Mouse (Mus musculus) lung, embryonic 16.5 days (tissue): ENCODE data around the gene Plch1. TPM values are rescaled to one million over a fixed set of nuclear protein-coding genes. Genes with fewer than 3 reads are reported as not detected.

Source experiments
- ATAC-seq: fragments of 200-750 bp; cut with Nextera tagmentation; 2 replicates; pipeline ENCODE4 v1.8.0; 2017; ENCODE audit warnings: low read depth, mild to moderate bottlenecking, moderate library complexity
- H3K27ac ChIP-seq: fragments of 300-500 bp; sonication (generic); 2 replicates; pipeline ENCODE4 v1.5.1; 2014; ENCODE audit warnings: mild to moderate bottlenecking, control low read depth, low read length
- H3K27me3 ChIP-seq: fragments of 300-500 bp; sonication (generic); 2 replicates; pipeline ENCODE4 v1.6.1; 2014; ENCODE audit warnings: low read depth, low read length, mixed read lengths; ENCODE audit not compliant: control insufficient read depth, insufficient read depth
- H3K36me3 ChIP-seq: fragments of 300-500 bp; sonication (generic); 2 replicates; pipeline ENCODE4 v1.6.1; 2014; ENCODE audit warnings: low read length; ENCODE audit not compliant: control insufficient read depth, insufficient read depth
- H3K4me1 ChIP-seq: fragments of 300-500 bp; sonication (generic); replicated peaks from 2 replicates; pipeline ENCODE4 v1.6.1; 2014; ENCODE audit warnings: low read length, mixed read lengths; ENCODE audit not compliant: control insufficient read depth, insufficient read depth
- H3K4me2 ChIP-seq: fragments of 300-500 bp; sonication (generic); 2 replicates; pipeline ENCODE4 v1.6.1; 2014; ENCODE audit warnings: low read depth, low read length, control low read depth
- H3K4me3 ChIP-seq: fragments of 300-500 bp; sonication (generic); 2 replicates; pipeline ENCODE4 v1.5.1; 2014; ENCODE audit warnings: mild to moderate bottlenecking, low read length, control low read depth
- H3K9ac ChIP-seq: fragments of 300-500 bp; sonication (generic); 2 replicates; pipeline ENCODE4 v1.6.1; 2014; ENCODE audit warnings: low read length, control low read depth
- H3K9me3 ChIP-seq: fragments of 300-500 bp; sonication (generic); 2 replicates; pipeline ENCODE4 v1.6.1; 2016; ENCODE audit warnings: low read length; ENCODE audit not compliant: control insufficient read depth
- WGBS: fragments of 180-500 bp; shearing (Covaris S2); extraction: QIAGEN DNeasy Blood & Tissue Kit; methylation state at CpG from one replicate; pipeline ENCODE4 v1.1.7; 2014; 5-methylcytosine and 5-hydroxymethylcytosine counted together
- polyA plus RNA-seq: library from polyadenylated mRNA; unstranded; fragments of >200 nt; fragmentation: Nextera tagmentation; extraction: Ambion mirVana; gene quantifications from 2 replicates; pipeline ENCODE4 v1.2.1, GENCODE M21; 2015

Gene Plch1
- 4.8 and 5.4 TPM in 2 replicates for polyA plus RNA-seq

DNA sequence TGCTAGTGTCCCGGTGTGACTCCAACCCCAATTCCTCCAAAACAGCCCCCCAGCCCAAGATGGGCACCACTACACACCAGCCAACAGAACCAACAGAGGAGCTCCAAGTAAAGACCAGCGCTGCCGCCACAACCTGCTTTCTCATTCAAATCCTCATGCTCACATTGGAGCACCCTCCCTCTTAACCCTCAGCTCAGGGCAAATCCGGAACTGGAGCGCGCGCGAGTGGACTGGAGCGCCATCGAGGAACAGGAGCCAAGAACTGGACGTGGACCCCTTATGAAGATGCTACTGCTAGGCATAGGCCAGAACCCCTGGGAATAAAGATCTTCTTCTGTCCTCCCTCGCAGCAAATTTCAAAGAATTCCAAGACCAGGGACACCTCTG is at the start of gene Plch1:
TSS of gene Plch1 (minus strand) at position 164 of the 387 bp plus-strand sequence.
- peak within 1 kb of the TSS; percentile 69 for H3K9ac ChIP-seq
- peak; percentile 80 for ATAC-seq
- no peaks in the 10 kb centered on the region for H3K36me3 ChIP-seq
- peak within 1 kb of the TSS; percentile 76 for H3K4me3 ChIP-seq
- peaks cover 5% of the 10 kb centered on the region; the same call in 1 of the 2 replicates for H3K27me3 ChIP-seq
- no peaks in the 10 kb centered on the region for H3K9me3 ChIP-seq
- peak within 1 kb of the TSS; percentile 86 for H3K27ac ChIP-seq
- peaks cover 8% of the 10 kb centered on the region; the same call in 1 of the 2 replicates for H3K4me1 ChIP-seq
- WGBS: under 1% methylated on average over 12 of the region's 12 CpGs
- H3K4me2 ChIP-seq: peak within 1 kb of the TSS; percentile 99

DNA sequence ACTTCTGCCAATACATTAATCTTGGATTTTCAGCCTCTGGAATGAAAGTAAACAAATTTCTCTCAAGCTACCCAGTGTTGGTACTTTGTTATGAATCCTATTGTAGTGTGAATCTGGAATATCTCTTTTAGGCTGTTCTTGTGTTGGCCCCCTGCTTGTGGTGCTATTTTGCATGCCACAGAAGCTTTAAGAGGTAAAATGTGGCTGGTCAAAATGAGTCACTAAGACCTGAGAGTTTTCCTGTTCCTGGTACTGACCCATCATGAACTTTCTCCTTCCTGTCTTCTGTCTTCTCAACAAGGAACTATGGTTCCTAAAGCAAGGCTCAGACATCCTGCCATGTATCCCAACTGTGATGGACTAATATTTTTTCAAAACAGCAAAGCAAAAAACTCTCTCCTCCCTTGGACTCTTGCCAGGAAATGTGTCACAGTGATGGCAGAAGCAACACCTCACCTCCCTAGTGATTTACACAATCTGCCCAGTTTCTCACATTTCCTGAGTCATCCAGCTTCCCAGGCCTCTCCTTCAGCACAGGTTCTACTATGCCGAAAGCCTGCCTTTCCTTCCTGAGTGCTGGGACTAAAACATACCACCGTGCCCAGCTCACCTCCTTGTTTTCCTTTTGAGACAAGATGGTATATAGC is 42.1 kb upstream of the Plch1 start:
- Histone ChIP-seq H3K9me3 (no peaks in the 10 kb centered on the region), H3K27me3 (no peaks in the 10 kb centered on the region), H3K27ac (no peak overlapping the region), H3K4me1 (no peaks in the 10 kb centered on the region), H3K4me3 (no peak overlapping the region), H3K9ac (no peak overlapping the region), H3K4me2 (no peak overlapping the region), H3K36me3 (peaks cover 3% of the 10 kb centered on the region; the same call in 1 of the 2 replicates)
- no peak for ATAC-seq
- 71% methylated on average over 2 of the region's 2 CpGs for WGBS

DNA sequence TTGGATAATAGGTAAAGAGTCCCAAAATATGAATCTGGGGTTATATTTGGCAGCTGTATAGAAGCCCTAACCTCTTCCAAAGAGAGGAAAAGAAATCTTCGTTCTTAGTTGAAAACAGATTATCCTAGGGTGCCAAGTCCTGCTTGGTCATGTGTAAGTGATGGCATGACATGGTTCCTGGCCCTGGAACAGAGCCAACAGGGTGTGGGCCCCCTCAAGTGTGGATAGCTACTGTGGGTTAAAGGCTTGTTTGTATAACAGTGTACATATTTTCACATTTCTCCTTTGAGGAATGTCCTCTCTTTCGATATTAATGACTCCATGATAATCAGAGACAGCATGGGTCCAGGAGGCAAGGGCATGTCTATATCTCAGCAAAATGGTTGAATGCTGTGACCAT is 39.7 kb upstream of the Plch1 start:
- no peak overlapping the region for H3K4me2 ChIP-seq
- H3K9me3 ChIP-seq: no peaks in the 10 kb centered on the region
- no peaks in the 10 kb centered on the region for H3K4me1 ChIP-seq
- H3K9ac ChIP-seq: no peak overlapping the region
- no peaks in the 10 kb centered on the region for H3K27me3 ChIP-seq
- WGBS: 75% methylated on average over 2 of the region's 2 CpGs
- H3K27ac ChIP-seq: no peak overlapping the region
- no peak overlapping the region for H3K4me3 ChIP-seq
- no peak for ATAC-seq
- H3K36me3 ChIP-seq: no peaks in the 10 kb centered on the region

DNA sequence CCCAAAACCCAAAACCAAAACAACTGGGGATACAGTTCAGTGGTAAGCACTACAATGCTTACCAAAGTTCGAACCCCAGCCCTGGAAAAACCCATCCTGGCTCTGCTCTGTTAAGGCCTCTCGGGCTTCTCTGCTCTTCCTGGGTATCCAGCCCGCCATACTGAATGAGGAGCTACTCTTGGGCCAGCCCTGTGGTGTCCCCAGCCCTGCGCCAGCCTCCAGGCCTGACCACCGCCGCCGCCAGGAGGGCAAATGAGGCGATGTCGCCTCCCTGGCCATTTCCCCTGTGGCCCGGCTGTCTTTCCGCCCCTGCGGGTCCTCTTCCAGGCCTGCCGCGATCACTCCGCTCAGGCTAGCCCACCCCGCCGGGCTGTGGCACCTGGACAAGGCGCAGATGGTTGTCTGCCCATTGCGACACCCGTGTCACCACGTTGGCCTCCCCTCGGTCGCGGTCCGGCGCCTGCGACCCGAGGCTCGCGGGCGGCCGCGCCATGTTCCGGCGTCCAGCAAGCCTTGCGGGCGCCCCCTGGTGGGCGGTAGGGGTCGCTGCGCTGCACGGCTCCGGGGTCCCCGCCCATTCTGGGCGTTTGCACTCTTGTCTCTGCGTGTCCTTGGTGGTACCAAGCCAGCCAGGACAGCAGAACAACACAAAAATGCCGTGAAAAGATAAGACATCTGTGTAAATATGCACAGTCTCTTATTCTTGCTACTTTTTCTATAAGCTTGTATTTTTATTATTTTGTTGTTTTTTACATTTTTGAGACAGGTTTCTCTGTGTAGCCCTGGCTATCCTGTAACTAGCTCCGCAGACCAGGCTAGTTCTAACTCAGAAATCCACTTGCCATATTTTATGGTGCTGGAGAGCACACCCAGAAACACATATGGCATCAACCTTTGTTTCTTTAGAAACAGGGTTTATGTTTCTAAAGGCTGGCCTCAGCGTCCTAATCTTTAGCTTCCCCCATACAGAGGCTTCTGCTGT is 29.9 kb upstream of the Plch1 start, which contains the start of gene E130311K13Rik:
TSS of gene E130311K13Rik (minus strand) at position 595 of the 982 bp plus-strand sequence.
- Histone ChIP-seq H3K27me3 (no peaks in the 10 kb centered on the region), H3K4me3 (peak within 1 kb of the TSS; percentile 77)

DNA sequence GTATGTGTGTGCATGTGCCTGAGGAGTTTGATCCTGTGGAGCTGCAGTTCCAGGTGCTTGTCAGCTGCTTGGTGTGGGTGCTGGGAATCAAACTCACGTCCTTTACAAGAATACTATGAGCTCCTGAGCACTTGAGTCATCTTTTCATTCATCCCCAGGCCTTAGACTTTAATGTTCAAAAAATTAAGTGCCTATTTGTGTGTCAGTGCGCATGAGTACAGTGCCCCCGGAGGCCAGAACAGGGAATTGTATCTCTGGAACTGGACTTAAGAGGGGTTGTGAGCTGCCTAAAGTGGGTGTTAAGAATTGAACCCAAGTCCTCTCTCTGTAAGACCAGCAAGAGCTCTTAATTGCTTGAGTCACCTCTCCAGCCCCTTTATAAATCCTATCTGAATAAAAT is 20.4 kb upstream of the Plch1 start:
- no peak overlapping the region for H3K27ac ChIP-seq
- H3K36me3 ChIP-seq: peaks cover 4% of the 10 kb centered on the region; the same call in 1 of the 2 replicates
- H3K9me3 ChIP-seq: no peaks in the 10 kb centered on the region
- H3K9ac ChIP-seq: no peak overlapping the region
- no peaks in the 10 kb centered on the region for H3K27me3 ChIP-seq
- no peak overlapping the region for H3K4me2 ChIP-seq
- 66% methylated on average over 3 of the region's 3 CpGs for WGBS
- H3K4me3 ChIP-seq: no peak overlapping the region
- ATAC-seq: no peak
- no peaks in the 10 kb centered on the region for H3K4me1 ChIP-seq

More for the DNA sequence above, 29.9 kb upstream of the Plch1 start, which contains the start of gene E130311K13Rik:
- ATAC-seq: peak; percentile 98
- peak within 1 kb of the TSS; percentile 56 for H3K4me2 ChIP-seq
- H3K4me1 ChIP-seq: no peaks in the 10 kb centered on the region; the same call in 1 of the 2 replicates
- H3K9me3 ChIP-seq: no peaks in the 10 kb centered on the region
- H3K9ac ChIP-seq: peak within 1 kb of the TSS; percentile 79
- 0 out of 2 replicates have a peak within 1 kb of the TSS, but pooled peaks have one; percentile 66 for H3K27ac ChIP-seq
- H3K36me3 ChIP-seq: no peaks in the 10 kb centered on the region
- WGBS: 5% methylated on average over 46 of the region's 48 CpGs

DNA sequence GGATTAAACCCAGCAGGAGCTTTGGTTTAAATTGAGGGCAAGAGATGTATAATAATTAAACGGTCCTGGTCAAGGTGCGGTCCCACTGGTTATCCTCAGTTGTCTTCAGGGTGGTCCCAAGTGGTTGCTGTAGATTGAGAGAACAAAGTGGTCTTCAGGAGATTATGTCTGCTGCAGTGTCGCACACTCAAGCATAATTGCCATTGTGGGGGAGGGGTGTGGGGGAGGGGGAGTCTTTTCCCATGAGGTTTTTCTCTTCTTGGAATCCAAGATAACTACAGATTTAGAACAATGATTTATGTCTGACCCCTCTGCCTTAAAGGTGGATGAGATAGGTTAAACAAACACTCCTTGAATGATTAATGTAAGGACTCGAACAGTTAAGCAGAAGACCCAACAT is 11.0 kb upstream of the Plch1 start:
- no peak overlapping the region for H3K9ac ChIP-seq
- peaks cover 3% of the 10 kb centered on the region; the same call in 1 of the 2 replicates for H3K36me3 ChIP-seq
- H3K27ac ChIP-seq: no peak overlapping the region
- H3K27me3 ChIP-seq: no peaks in the 10 kb centered on the region
- no peak for ATAC-seq
- H3K4me3 ChIP-seq: no peak overlapping the region
- 45% methylated on average over 4 of the region's 4 CpGs for WGBS
- H3K9me3 ChIP-seq: no peaks in the 10 kb centered on the region
- peaks cover 2% of the 10 kb centered on the region; the same call in 1 of the 2 replicates for H3K4me1 ChIP-seq
- no peak overlapping the region for H3K4me2 ChIP-seq

DNA sequence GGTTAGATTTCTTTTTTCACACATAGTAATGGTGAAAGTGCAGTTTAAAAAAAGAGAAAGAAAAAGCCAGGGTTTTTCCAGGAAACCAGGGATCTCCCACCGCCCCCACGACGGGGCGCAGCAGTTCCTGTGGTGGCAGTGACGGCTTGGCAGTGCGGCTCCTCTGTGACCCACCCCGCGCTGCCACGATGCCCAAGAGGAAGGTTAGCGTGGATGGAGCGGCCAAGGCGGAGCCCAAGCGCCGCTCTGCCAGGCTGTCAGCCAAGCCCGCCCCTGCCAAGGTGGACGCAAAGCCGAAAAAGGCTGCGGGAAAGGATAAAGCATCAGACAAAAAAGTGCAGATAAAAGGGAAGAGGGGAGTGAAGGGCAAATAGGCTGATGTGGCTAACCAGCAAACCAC is 6.0 kb upstream of the Plch1 start:
- Histone ChIP-seq H3K4me3 (peak overlapping the region; percentile 38), H3K27ac (no peak overlapping the region), H3K4me2 (peak overlapping the region; percentile 62), H3K4me1 (peaks cover 3% of the 10 kb centered on the region; the same call in 1 of the 2 replicates), H3K9ac (peak overlapping the region; percentile 26; the same call in 1 of the 2 replicates), H3K27me3 (no peaks in the 10 kb centered on the region; the same call in 1 of the 2 replicates), H3K36me3 (no peaks in the 10 kb centered on the region), H3K9me3 (no peaks in the 10 kb centered on the region)
- WGBS: 3% methylated on average over 18 of the region's 18 CpGs
- no peak for ATAC-seq

DNA sequence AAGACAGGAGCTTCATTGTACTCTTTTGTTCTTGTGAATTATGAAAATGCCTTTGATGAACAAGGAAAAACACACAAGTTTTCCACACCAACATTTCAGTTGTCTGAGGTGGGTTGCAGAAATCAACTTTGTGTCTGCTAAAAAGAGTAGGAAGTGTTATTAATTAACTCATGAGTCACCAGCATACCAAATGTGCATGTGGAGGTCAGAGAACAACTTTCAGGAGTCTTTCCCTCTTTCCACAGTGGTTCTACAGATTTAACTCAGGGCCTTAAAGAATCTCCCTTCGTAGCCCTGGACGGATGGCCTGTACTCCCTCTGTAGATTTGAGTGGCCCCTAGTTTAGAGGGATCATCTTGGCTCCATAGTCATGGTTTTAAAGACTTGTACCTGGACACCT is 4.9 kb upstream of the Plch1 start:
- no peak overlapping the region for H3K4me2 ChIP-seq
- 72% methylated on average over 2 of the region's 2 CpGs for WGBS
- H3K27ac ChIP-seq: no peak overlapping the region
- H3K9me3 ChIP-seq: no peaks in the 10 kb centered on the region
- no peak overlapping the region for H3K9ac ChIP-seq
- H3K4me3 ChIP-seq: no peak overlapping the region
- H3K4me1 ChIP-seq: peaks cover 6% of the 10 kb centered on the region; the same call in 1 of the 2 replicates
- peaks cover under 1% of the 10 kb centered on the region; the same call in 1 of the 2 replicates for H3K27me3 ChIP-seq
- H3K36me3 ChIP-seq: no peaks in the 10 kb centered on the region
- ATAC-seq: no peak
